Mouse (Mus musculus) liver, embryonic 12.5 days (tissue): ENCODE data around the gene Asic1. TPM values are rescaled to one million over a fixed set of nuclear protein-coding genes. Genes with fewer than 3 reads are reported as not detected.

Source experiments
- ATAC-seq: fragments of 200-750 bp; cut with Nextera tagmentation; 2 replicates; pipeline ENCODE4 v1.8.0; 2017; ENCODE audit warnings: moderate number of reproducible peaks, mild to moderate bottlenecking, moderate library complexity
- H3K27ac ChIP-seq: fragments of 300-500 bp; sonication (generic); 2 replicates; pipeline ENCODE4 v1.5.1; 2016; ENCODE audit warnings: mild to moderate bottlenecking
- H3K27me3 ChIP-seq: fragments of 300-500 bp; sonication (generic); replicated peaks from 2 replicates; pipeline ENCODE4 v1.6.1; 2016; ENCODE audit warnings: mild to moderate bottlenecking, moderate library complexity
- H3K36me3 ChIP-seq: fragments of 300-500 bp; sonication (generic); 2 replicates; pipeline ENCODE4 v1.6.1; 2016; ENCODE audit warnings: mild to moderate bottlenecking, moderate library complexity
- H3K4me1 ChIP-seq: fragments of 300-500 bp; sonication (generic); 2 replicates; pipeline ENCODE4 v1.6.1; 2016
- H3K4me2 ChIP-seq: fragments of 300-500 bp; sonication (generic); 2 replicates; pipeline ENCODE4 v1.6.1; 2016; ENCODE audit warnings: mild to moderate bottlenecking, moderate library complexity
- H3K4me3 ChIP-seq: fragments of 300-500 bp; sonication (generic); 2 replicates; pipeline ENCODE4 v1.5.1; 2016; ENCODE audit warnings: mild to moderate bottlenecking, moderate library complexity
- H3K9ac ChIP-seq: fragments of 300-500 bp; sonication (generic); 2 replicates; pipeline ENCODE4 v1.6.1; 2016; ENCODE audit warnings: mild to moderate bottlenecking, moderate library complexity
- H3K9me3 ChIP-seq: fragments of 300-500 bp; sonication (generic); replicated peaks from 2 replicates; pipeline ENCODE4 v1.6.1; 2016; ENCODE audit warnings: mild to moderate bottlenecking, moderate library complexity
- WGBS: fragments of 180-500 bp; shearing (Covaris S2); methylation state at CpG from one replicate; pipeline ENCODE4 v1.1.7; 2016; ENCODE audit not compliant: insufficient replicate concordance; 5-methylcytosine and 5-hydroxymethylcytosine counted together
- polyA plus RNA-seq: library from polyadenylated mRNA; unstranded; fragments of >200 nt; fragmentation: Nextera tagmentation; extraction: Ambion mirVana; gene quantifications from 2 replicates; pipeline ENCODE4 v1.2.1, GENCODE M21; 2016

Gene Asic1
- polyA plus RNA-seq, result 1.8 and 2.0 TPM in 2 replicates

- H3K27me3 ChIP-seq, result peaks cover 100% of the 10 kb centered on the region
- under 1% methylated on average over 62 of the region's 74 CpGs for WGBS
- ATAC-seq, result no peak
- peak within 1 kb of the TSS; percentile 52 for H3K4me3 ChIP-seq
- peaks cover 18% of the 10 kb centered on the region for H3K4me1 ChIP-seq
- no peaks in the 10 kb centered on the region for H3K36me3 ChIP-seq
- H3K9ac ChIP-seq, result peak within 1 kb of the TSS; percentile 43
- no peak within 1 kb of the TSS for H3K27ac ChIP-seq
- peaks cover 4% of the 10 kb centered on the region; the same call in 1 of the 2 replicates for H3K9me3 ChIP-seq
- peak within 1 kb of the TSS; percentile 69 for H3K4me2 ChIP-seq
Measured at GRCm38 (mm10) chr15:99670154-99670821, at the start of gene Asic1. Gene Asic1, plus strand, starts transcription at chr15:99670368.

- Histone ChIP-seq H3K9ac (no peak overlapping the region), H3K4me1 (no peaks in the 10 kb centered on the region), H3K27me3 (no peaks in the 10 kb centered on the region; the same call in 1 of the 2 replicates), H3K9me3 (no peaks in the 10 kb centered on the region), H3K4me3 (no peak overlapping the region), H3K36me3 (peaks cover 83% of the 10 kb centered on the region), H3K4me2 (no peak overlapping the region), H3K27ac (no peak overlapping the region)
- 87% methylated on average over 11 of the region's 11 CpGs for WGBS
- no peak for ATAC-seq
Measured at GRCm38 (mm10) chr15:99622063-99622462, 48.1 kb upstream of the Asic1 start.

DNA sequence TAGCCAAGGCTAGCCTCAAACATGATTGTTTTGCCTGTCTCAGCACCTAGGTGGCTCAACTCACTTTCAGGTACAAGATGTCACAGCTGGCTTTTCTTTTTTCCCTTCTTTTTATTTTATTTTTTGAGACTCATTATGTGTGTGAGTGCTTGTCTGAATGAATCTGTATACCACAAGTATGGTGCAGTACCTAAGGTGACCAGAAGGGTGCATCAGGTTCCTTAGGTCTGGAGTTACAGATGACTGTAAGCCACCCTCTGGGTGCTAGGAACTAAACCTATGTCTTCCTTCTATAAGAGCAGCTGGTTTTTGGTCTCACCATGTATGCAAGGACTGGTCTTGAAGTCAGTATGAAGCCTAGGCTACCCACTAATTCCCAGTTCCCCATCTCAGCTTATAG is 38.5 kb upstream of the Asic1 start:
- H3K4me3 ChIP-seq, result no peak overlapping the region
- H3K9me3 ChIP-seq, result no peaks in the 10 kb centered on the region
- no peaks in the 10 kb centered on the region for H3K27me3 ChIP-seq
- H3K4me2 ChIP-seq, result no peak overlapping the region
- no peak for ATAC-seq
- H3K9ac ChIP-seq, result no peak overlapping the region
- H3K27ac ChIP-seq, result no peak overlapping the region
- peaks cover 99% of the 10 kb centered on the region for H3K36me3 ChIP-seq
- H3K4me1 ChIP-seq, result no peaks in the 10 kb centered on the region

DNA sequence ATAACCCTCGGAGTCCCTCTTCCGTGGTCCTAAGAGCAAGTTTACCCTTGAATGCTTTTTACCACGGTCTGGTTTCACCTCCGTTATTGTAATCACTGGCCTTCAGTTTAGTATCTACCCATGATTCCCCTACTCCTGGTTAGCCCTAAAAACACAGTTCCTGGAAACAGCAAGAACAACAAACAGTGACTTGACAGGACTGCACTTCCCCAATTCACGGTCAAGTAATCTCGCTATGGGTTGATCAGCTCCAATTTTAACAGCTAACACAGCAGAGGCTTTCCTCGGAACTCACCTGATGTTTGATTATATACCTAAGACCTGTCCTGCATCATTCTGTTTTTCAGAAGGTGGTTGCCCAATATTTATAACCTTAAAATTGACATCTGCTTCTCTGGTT is 35.5 kb upstream of the Asic1 start:
- Histone ChIP-seq H3K36me3 (peaks cover 99% of the 10 kb centered on the region), H3K27ac (no peak overlapping the region), H3K27me3 (no peaks in the 10 kb centered on the region), H3K4me2 (no peak overlapping the region), H3K4me1 (no peaks in the 10 kb centered on the region), H3K4me3 (no peak overlapping the region), H3K9ac (no peak overlapping the region), H3K9me3 (no peaks in the 10 kb centered on the region)
- WGBS, result 77% methylated on average over 7 of the region's 7 CpGs
- ATAC-seq, result no peak

- Histone ChIP-seq H3K4me2 (no peak overlapping the region), H3K4me1 (no peaks in the 10 kb centered on the region), H3K27me3 (no peaks in the 10 kb centered on the region), H3K27ac (no peak overlapping the region), H3K36me3 (peaks cover 99% of the 10 kb centered on the region), H3K9me3 (no peaks in the 10 kb centered on the region), H3K4me3 (no peak overlapping the region), H3K9ac (no peak overlapping the region)
- WGBS, result 90% methylated on average over 12 of the region's 12 CpGs
- ATAC-seq, result no peak
Measured at GRCm38 (mm10) chr15:99637405-99638123, 32.6 kb upstream of the Asic1 start.

DNA sequence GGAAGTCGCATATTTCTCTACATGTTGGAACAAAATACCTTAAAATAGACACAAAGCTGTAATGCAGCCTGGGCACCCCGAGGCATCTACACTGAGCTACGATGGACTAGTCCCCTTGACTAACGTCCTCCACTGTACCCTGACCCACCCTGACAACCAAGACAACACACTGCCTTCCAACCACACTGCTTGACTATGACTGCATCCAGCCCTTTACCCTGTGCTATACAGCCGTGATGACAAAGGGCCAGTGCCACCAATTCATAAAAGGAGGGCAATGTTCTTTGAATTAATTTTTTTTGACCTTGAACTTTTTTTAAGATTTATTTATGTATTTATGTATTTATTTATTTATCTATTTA is 32.1 kb upstream of the Asic1 start:
- Histone ChIP-seq H3K36me3 (peaks cover 99% of the 10 kb centered on the region), H3K9me3 (no peaks in the 10 kb centered on the region), H3K27me3 (no peaks in the 10 kb centered on the region), H3K4me2 (no peak overlapping the region), H3K9ac (no peak overlapping the region), H3K27ac (no peak overlapping the region), H3K4me1 (no peaks in the 10 kb centered on the region), H3K4me3 (no peak overlapping the region)
- WGBS, result 86% methylated on average over 5 of the region's 5 CpGs
- ATAC-seq, result no peak

GRCm38 (mm10) chr15:99642622-99643021 is 27.5 kb upstream of the Asic1 start:
- H3K4me1 ChIP-seq, result peaks cover 36% of the 10 kb centered on the region

GRCm38 (mm10) chr15:99643832-99644231 is 26.3 kb upstream of the Asic1 start:
- Histone ChIP-seq H3K27me3 (no peaks in the 10 kb centered on the region), H3K27ac (no peak overlapping the region), H3K4me2 (no peak overlapping the region), H3K36me3 (peaks cover 47% of the 10 kb centered on the region), H3K9me3 (no peaks in the 10 kb centered on the region), H3K9ac (no peak overlapping the region), H3K4me3 (no peak overlapping the region), H3K4me1 (peaks cover 46% of the 10 kb centered on the region)
- WGBS, result 84% methylated on average over 10 of the region's 10 CpGs
- ATAC-seq, result no peak

More at GRCm38 (mm10) chr15:99642622-99643021, 27.5 kb upstream of the Asic1 start:
- H3K4me2 ChIP-seq, result no peak overlapping the region
- no peaks in the 10 kb centered on the region for H3K9me3 ChIP-seq
- H3K4me3 ChIP-seq, result no peak overlapping the region
- no peaks in the 10 kb centered on the region for H3K27me3 ChIP-seq
- no peak for ATAC-seq
- no peak overlapping the region for H3K9ac ChIP-seq
- H3K27ac ChIP-seq, result no peak overlapping the region
- WGBS, result 79% methylated on average over 6 of the region's 6 CpGs
- H3K36me3 ChIP-seq, result peaks cover 56% of the 10 kb centered on the region

DNA sequence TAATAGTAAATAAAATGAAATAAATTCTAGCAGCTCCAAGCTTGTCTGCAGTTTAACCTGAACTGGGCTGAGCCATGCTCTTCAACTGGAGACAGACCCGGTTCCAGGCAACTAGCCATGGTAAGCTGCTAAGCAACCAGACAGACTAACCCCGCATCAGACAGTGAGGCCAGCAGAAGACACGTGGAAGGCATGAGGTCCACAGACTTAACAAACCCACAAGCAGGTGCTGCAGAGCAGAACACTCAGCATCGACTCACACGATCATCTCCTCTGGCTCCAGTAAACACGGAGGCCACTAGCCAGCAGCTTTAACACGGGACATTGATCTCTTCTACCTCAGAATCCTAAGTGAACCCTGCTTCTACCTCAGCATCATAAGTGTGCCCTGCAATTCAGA is 25.4 kb upstream of the Asic1 start:
- Histone ChIP-seq H3K9ac (no peak overlapping the region), H3K4me2 (no peak overlapping the region), H3K4me3 (no peak overlapping the region), H3K27me3 (no peaks in the 10 kb centered on the region), H3K36me3 (peaks cover 43% of the 10 kb centered on the region), H3K27ac (no peak overlapping the region), H3K4me1 (peaks cover 55% of the 10 kb centered on the region), H3K9me3 (no peaks in the 10 kb centered on the region)
- ATAC-seq, result no peak
- WGBS, result 77% methylated on average over 7 of the region's 7 CpGs

DNA sequence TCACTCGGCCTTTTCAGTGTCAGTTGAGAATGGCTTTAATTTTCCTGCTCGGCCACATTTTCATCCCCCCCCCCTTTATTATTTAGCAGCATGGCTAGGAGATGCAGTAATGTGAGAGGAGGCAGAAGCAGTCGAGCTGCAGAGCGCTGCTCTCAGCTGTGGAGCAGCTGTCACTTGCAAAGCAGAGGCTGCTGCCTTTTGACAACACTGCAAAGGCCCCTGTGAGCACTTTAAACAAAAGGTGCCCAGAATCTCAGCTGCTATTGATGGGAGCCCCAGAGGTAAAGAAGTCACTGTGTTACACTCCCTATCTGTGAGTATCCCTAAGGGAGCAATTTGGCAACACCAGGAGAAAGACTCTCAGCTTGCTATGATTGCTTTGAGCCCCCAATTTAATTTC is 21.8 kb upstream of the Asic1 start:
- H3K9ac ChIP-seq, result no peak overlapping the region

DNA sequence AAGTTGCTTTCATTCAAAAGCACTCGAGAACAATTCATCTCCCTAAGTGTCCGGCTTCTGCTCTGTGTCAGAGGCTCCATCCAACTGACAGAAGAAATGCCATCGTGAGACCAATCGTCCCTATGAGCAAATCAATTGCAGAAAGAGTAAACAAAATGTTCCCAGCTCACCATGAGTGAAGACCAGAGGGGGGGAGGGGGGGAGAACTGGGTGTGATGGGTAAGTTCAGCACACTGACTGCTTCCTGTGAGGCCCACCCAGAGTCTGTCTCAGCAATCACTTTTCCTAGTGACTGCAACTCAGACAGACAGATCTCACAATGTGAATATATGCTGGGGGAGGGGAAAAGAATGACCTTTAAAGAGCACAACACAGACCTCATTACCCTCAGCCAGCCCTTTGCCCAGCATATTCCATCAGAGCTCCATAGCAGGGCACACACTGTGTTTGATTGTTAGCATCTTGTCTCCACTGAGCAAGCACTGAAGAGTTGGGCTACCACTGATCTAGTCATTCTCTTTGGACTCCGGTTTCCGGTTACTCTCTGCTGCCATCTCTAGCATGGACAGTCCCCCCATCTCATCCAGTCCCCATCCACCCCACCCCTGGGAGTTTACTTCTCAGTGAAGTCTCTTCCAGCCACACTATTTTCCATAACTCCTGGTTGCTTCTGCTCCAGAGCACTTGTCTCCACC is 21.0 kb upstream of the Asic1 start:
- H3K4me3 ChIP-seq, result peak overlapping the region; percentile 88
- peak overlapping the region; percentile 77 for H3K4me2 ChIP-seq
- peaks cover 85% of the 10 kb centered on the region for H3K4me1 ChIP-seq
- WGBS, result 57% methylated on average over 6 of the region's 6 CpGs
- peaks cover 21% of the 10 kb centered on the region for H3K27me3 ChIP-seq
- no peak for ATAC-seq
- H3K27ac ChIP-seq, result no peak overlapping the region
- 0 out of 2 replicates have a peak, but pooled peaks cover 8% of the 10 kb centered on the region for H3K36me3 ChIP-seq
- no peaks in the 10 kb centered on the region for H3K9me3 ChIP-seq
- peak overlapping the region; percentile 96 for H3K9ac ChIP-seq

More for the DNA sequence above, 21.8 kb upstream of the Asic1 start:
- H3K4me1 ChIP-seq, result peaks cover 82% of the 10 kb centered on the region
- no peak overlapping the region for H3K27ac ChIP-seq
- no peaks in the 10 kb centered on the region for H3K9me3 ChIP-seq
- peak overlapping the region; percentile 6; the same call in 1 of the 2 replicates for H3K4me2 ChIP-seq
- 0 out of 2 replicates have a peak, but pooled peaks cover 8% of the 10 kb centered on the region for H3K36me3 ChIP-seq
- WGBS, result 73% methylated on average over 4 of the region's 4 CpGs
- peaks cover 12% of the 10 kb centered on the region for H3K27me3 ChIP-seq
- ATAC-seq, result no peak
- H3K4me3 ChIP-seq, result no peak overlapping the region

GRCm38 (mm10) chr15:99650304-99650703 is 19.9 kb upstream of the Asic1 start:
- WGBS, result 40% methylated on average over 2 of the region's 2 CpGs
- H3K4me2 ChIP-seq, result peak overlapping the region; percentile 77
- no peaks in the 10 kb centered on the region for H3K9me3 ChIP-seq
- peak overlapping the region; percentile 88 for H3K4me3 ChIP-seq
- ATAC-seq, result no peak
- 0 out of 2 replicates have a peak, but pooled peaks cover 8% of the 10 kb centered on the region for H3K36me3 ChIP-seq
- H3K27ac ChIP-seq, result peak overlapping the region; percentile 33
- H3K4me1 ChIP-seq, result peaks cover 76% of the 10 kb centered on the region
- H3K27me3 ChIP-seq, result peaks cover 32% of the 10 kb centered on the region
- peak overlapping the region; percentile 96 for H3K9ac ChIP-seq
